Mouse (Mus musculus) bone marrow, adult 2 months (tissue): ENCODE measurements at regions not wholly inside any gene's neighbourhood (a gene's known extent, or its start where the extent isn't known, plus 50 kb on each side); places are given as distances from the start of the nearest gene placed in this dataset.

Source experiments
- CTCF ChIP-seq: fragments of 200-500 bp; IDR thresholded peaks from 2 replicates; pipeline ENCODE4 v1.5.1; 2011; ENCODE audit warnings: low read length, control low read depth; ENCODE audit not compliant: control insufficient read depth, insufficient read depth
- POLR2A ChIP-seq: fragments of 200-500 bp; IDR thresholded peaks from 2 replicates; pipeline ENCODE4 v1.6.1; 2011; ENCODE audit warnings: low read depth, mild to moderate bottlenecking, control low read depth, low read length, borderline replicate concordance; ENCODE audit not compliant: control insufficient read depth

GRCm38 (mm10) chr16:50002456-50002788 lies 202.1 kb downstream of the Cd47 start:
- TF ChIP-seq POLR2A (no peak), CTCF (no peak)
